Mouse (Mus musculus) kidney, postnatal 36 days (tissue): ENCODE measurements around the gene Tnfsf10.

ENCODE experiments used
- DNase-seq, 2 experiments: peaks; one replicate each; pipeline ENCODE4 v3.0.0; 2021 to 2022; ENCODE audit warnings: mixed read lengths in 2 of 2

The Tnfsf10 gene

DNA sequence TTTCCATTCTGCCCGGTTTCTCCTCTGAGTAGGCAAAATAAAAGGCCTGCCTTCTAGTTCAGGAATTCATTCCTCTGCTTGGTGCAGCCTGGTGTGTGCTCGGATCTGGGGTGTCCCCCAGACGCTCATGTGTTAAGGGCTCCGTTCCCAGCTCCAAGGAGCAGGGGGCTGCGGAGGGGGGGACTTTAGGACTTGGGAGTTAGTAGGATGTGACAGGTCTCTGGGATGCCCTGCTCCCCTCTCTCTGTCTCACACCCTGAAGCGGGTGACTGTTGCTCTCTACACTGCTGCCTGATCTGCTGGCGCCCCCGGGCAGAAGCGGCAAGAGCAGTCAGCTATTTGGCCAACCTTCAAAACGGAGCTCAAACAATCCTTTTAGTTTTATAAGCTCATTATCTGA is 10.0 kb upstream of the Tnfsf10 start:
- no peak for DNase-seq

- no peak for DNase-seq
Measured at GRCm38 (mm10) chr3:27310973-27311372, 5.9 kb upstream of the Tnfsf10 start.

- no peak for DNase-seq
Measured at GRCm38 (mm10) chr3:27311475-27311874, 5.4 kb upstream of the Tnfsf10 start.

DNA sequence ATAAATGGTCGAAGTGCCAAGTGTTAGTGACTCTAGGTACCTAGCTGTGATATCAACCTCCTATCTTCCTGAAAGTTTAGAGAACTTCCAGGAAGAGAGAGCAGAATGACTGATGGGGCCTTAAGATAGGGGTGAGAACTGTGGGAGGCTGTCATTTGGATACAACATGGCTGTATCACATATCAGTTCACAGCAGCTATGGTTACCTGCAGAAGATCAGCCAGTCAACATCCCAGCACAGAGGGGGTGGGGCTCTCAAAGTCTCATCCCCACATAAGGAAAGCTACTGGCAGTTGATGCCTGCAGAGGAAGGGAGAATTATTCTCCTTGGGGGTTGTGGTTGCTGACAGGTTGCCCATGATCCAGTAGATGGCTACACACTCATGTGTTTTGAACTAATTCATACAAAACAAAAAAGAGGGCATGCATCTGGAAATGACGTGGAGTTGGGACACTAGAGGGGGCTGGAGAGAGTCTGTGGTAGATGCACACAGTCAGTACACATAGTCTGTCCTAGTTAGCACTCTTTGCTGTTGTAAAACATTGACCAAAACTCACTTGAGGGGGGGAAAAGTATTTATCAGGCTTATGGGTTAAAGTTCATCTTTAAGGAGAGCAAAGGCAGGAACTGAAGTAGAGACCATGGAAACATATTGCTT is 2.2 kb upstream of the Tnfsf10 start:
- DNase-seq: no peak

DNA sequence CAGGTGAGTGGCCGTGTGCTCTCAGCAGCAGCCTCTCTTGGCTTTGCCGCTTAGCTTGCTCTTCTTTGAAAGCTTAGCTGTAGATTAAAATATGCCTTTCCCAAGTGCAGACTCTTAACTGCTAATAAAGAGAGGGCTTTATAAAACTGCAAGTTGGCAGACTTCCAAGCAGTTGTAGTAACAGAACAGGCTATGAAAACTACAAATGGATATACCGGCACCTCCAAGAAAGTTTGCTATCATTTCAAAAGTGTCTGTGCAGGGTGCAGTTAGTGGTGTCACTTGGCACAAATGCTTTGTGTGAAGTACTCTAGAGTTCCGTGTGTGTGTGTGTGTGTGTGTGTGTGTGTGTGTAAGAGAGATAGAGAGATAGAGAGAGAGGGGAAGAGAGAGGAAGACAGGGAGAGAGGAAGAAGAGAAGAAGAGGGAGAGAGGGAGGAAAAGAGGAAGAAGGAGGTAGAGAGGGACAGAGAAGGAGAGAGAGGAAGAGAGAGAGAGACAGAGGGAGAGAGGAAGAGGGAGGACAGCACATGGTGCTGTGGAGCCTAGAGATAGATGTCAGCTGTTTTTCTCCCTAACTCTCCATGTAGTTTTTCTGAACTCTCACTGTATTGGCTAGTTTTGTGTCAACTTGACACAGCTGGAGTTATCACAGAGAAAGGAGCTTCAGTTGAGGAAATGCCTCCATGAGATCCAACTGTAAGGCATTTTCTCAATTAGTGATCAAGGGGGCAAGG is 628 bp downstream of the Tnfsf10 start:
- DNase-seq: peak in 1 of 2 experiments; percentile 33

DNA sequence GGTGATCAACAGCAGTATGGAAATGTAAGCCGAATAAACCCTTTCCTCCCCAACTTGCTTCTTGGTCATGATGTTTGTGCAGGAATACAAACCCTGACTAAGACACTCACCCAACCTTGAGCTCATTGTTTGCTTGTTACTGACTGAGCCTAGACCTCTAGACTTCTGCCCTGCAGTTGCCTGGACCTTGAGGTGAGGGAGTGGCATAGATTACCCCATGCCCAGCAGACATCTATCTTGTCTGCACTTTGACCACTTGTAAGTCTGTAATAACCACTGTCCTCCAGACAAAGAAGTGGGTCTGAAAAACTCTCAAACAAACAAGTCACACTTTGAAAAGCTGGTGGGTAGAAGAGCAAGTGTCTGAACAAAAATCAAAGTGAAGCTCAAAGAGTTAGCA is 2.8 kb downstream of the Tnfsf10 start:
- DNase-seq: peak; percentile 58 to 59

DNA sequence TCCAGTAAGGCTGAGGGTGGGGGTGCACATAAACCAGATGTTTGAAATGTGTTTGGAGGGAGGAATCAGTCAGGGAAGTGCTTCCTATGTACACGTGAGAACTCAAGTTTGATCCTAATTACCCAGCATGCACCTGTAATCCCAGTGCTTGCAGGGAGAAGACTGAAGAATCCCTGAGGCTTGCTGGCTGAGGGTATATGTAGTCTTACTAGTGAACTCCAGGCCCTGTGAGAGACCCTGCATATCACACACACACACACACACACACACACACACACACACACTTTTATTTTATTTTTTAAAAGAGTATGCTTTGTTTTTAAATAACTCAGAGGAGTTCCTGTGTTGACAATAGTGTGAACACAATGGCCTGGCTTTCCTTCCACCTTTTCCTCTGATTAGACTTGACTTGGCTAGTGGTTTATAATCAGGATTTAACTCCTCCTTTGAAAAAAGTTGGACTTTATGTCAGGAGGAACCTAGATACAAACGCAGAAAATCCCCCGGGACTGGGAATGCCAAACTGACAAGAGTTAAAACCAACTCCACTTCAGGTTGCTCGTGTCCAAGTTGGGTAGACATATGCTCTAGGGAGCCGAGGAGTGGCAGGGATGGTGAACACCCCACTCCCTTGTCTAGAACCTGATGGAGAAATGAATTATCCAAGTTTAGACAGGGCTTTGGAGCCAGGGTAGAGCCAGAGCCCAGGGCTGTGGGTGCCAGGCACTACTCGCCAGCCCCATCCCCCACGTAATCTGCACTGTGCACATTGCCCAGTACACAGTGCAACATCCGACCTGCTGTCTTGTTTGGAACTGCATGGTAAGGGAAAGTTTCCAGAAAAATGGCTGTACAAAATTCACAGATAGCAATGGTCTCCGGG is 4.0 kb downstream of the Tnfsf10 start:
- DNase-seq: peak; percentile 85 to 86

DNA sequence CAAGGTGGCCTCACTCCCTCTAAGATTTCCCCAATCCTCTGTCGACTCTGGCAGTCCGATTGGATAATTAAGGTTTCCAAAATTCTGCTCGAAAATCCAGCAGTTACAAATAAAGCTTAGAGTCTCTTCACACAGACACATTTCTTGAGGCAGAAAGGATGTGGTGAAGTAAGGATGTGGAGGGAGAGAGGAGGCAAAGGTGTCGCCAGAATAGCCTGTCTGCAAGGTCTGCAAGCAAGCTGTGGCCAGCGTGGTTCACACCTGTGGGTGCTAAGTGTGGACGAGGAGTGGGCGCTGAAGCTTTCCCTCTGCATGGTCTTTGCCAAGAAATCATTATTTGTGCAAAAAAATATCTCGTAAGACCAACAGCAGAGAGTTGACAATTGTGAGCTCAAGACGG is 5.8 kb downstream of the Tnfsf10 start:
- no peak for DNase-seq

DNA sequence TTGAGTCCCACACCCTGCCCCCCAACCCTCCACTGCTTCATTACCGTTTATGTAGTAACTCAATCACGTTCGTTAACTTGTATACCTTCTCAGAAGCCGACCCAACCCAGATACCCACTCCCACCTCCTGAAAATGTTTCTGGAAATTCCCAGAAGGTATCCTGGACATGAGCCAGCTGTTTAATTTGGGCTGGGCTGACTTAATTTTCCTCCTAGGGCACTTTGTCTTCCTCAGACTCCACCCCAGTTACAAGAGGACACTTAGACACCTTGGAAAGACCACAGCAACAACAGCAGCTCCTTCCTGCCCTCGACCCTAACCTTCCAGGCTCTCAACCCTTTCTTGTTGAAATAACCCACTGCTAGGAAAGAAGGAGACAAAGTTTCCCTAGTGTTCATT is 6.7 kb downstream of the Tnfsf10 start:
- peak; percentile 60 to 65 for DNase-seq

DNA sequence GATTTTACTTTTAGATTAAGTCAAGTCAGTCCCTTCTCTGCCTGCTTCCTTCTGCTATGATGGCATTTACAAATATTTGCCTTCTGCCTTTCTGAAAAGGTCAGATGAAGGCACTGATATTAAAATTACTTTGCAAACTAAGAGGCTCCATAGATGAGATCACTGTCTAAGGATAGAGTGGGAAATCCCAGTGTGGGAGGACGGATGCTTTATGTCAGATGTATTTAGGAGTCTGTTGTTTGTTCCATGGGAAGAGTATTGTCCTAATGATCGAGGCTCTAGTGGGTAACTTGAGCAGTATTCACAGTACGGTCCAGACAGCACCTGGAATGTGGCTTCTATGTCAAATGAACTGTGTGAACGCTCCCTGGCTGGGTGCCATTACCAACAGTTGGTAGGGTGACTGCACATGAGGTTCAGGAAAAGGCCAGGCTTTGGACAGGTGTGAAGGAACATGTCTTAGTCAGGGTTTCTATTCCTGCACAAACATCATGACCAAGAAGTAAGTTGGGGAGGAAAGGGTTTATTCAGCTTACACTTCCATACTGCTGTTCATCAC is 9.9 kb downstream of the Tnfsf10 start:
- DNase-seq: peak; percentile 76 to 86

- DNase-seq: no peak
Measured at GRCm38 (mm10) chr3:27330706-27331105, 13.9 kb downstream of the Tnfsf10 start.

DNA sequence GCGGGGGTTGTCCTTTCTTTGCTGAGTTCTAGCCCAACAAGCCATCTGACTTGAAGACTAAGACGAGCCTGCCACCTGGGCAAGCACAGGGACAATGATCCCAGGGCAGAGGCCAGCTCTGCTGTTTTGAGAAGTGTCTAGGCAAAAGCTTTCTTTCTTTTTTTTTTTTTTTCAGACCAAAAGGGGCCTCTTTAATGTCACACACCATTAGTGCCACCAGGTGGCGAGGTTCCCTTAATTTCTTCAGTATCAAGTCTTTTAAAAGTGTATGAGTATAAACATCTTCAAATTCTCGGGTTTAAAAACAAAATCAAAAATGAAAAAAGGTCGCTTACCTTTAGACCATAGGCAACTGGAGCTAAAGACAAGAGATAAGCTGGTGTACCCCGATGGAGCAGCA is 21.6 kb downstream of the Tnfsf10 start:
- DNase-seq: peak; percentile 74 to 83

DNA sequence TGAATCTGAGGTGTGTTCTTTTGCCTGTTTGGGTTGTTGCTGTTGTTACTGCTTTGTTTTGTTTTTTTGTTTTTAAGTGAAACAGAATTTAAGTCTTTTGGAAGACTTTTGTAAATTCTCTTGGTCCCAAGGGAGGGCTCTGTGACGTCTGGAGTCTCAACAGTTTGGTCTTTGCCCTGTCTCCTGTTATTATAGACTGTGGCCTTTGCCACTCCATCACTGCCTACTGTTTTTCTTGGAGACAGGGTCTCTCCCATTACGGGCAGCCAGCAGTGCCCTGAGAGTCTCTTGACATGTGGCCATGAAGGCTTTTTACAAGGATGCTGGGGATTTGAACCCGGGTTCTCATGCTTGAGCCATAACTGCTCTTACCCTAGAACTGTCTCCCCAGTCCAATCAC is 22.1 kb downstream of the Tnfsf10 start:
- DNase-seq: peak; percentile 51 to 53

GRCm38 (mm10) chr3:27340757-27341156 is 23.9 kb downstream of the Tnfsf10 start:
- DNase-seq: peak in 1 of 2 experiments; percentile 1

- no peak for DNase-seq
Measured at GRCm38 (mm10) chr3:27342462-27342861, 25.6 kb downstream of the Tnfsf10 start.

- peak; percentile 57 to 85 for DNase-seq
Measured at GRCm38 (mm10) chr3:27345526-27345925, 28.7 kb downstream of the Tnfsf10 start.

GRCm38 (mm10) chr3:27348462-27348861 is 31.6 kb downstream of the Tnfsf10 start:
- DNase-seq: no peak

GRCm38 (mm10) chr3:27351105-27351504 is 34.3 kb downstream of the Tnfsf10 start:
- peak; percentile 76 to 78 for DNase-seq

GRCm38 (mm10) chr3:27359100-27359720 is 42.4 kb downstream of the Tnfsf10 start:
- no peak for DNase-seq

- peak; percentile 34 to 81 for DNase-seq
Measured at GRCm38 (mm10) chr3:27370125-27370524, 53.3 kb downstream of the Tnfsf10 start.

DNA sequence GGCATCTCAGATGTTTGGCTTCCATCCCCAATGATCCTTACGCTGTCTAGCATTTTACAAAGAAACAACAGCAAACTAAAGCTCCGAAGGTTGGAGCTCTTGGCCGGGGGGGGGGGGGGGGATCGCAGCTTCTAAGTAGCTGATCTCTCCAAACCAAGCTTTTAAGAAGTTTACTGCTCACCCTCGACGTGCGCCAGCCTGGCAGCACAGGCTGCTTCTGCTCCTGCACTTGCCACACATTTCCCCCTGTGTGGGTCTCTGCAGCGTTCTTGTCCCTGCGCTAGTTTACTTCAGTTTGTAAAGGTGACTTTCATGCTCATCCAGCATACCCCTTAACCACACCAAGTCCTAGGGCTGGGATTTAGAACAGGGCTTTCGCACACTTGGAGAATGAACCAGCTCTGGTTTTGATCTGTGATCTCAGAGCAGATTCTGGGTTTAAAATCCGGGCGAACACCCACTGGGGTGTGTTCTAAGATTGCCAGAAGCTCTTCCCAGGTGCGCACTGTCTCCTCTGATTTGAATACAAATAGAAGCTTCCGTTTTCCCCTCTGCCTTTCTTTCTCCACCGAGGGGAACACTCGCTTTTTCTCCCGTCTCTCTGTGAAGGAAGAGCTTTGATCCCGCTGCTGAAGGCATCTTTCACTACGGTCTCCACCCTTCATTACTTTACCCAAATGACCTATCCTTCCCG is 53.9 kb downstream of the Tnfsf10 start:
- no peak for DNase-seq

DNA sequence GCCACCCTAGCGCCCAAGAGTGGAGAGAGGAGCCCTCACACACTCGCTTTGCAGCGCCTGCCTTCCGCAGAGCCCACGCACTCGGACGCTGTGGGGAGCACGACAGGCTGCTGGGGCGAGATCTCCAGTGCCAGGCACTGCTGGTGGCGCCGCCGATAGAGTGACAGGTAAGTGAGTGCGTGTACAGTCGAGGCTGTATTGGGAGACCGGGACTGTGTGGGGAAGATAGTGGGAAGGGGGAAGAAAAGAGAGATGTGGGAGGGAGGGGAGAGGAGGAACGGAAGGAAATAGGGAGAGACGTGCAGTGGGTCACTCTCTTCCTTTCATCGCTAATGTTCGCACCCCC is 54.4 kb downstream of the Tnfsf10 start, which contains the start of gene Ghsr:
TSS of gene Ghsr (plus strand) at position 76 of the 346 bp plus-strand sequence.
- DNase-seq: no peak
